Mouse (Mus musculus) neutrophil, adult 5-6 weeks (primary cell): ENCODE measurements around the gene Lingo3. TPM values are rescaled to one million over a fixed set of nuclear protein-coding genes. Genes with fewer than 3 reads are reported as not detected.
"Not testable (repeated sequence)": the region's sequence is repeated elsewhere in the genome, so short reads cannot be mapped to it uniquely, and the experiment has no call there.

Experiments
- ATAC-seq: fragments of 151-379, 151-347 bp; 2 replicates; pipeline ENCODE4 v1.8.0; 2017; ENCODE audit warnings: mild to moderate bottlenecking, moderate TSS enrichment; ENCODE audit not compliant: insufficient number of reproducible peaks, poor library complexity, low FRiP score, severe bottlenecking; ENCODE audit errors: extremely low read depth
- total RNA-seq: library from RNA; stranded (forward); fragments of 200-1000 nt; gene quantifications from 2 replicates; pipeline ENCODE4 v1.2.3, GENCODE M21; 2017

The Lingo3 gene
- total RNA-seq, 1 experiment from 2014 or later = not detected

DNA sequence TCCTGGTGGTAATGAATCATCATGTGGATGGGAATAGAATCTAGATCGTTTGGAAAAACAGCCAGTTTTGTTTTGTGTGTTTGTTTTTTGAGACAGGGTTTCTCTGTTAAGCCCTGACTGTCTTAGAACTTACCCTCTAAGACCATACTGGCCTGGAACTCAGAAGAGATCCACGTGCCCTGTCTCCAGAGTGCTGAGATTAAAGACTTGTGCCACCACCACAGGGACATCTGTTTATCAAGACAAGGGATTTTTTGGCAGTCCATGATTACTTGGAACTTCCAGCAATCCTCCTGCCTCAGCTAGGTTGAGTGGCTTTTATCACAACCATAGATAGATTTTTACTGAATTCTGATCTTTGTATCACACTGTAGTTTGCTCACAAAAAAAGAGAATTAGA lies 19.0 kb downstream of the Lingo3 start:
- ATAC-seq = no peak

DNA sequence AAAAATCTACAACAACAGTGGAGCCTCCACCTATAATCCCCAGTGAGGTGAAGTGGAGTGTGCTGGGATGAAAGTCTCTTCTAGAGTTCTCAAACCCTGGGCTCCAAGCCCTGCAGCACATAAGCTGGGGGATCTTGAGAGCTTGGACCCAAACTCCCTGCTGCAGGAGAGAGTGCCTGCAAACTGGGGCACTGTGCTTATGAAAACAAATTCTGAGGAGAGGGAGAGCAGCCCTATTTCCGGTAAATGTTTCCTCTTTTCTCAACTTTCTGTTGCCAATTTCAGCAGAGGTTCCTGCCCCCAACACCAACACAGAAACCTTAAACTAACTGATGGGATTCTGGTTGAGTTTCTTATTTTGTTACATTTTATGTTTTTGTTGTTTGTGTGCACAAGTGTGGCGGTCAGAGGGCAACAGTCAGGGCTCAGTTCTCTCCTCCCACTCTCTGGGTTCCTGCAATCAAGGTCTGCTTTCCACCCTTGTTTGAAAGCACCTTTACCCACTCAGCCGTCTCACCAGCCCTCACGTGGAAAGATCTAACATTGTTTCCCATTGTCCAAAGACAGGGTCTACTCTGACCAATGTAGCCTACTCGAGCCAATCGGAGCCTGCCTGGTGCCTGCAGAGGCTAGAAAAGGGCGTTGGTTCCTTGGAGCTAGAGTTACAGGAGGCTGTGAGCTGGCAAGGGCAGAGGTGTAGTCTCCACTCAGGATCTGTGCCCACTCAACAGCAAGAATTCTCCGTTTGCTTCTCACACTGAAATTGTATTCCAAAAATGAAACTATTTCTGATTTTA lies 19.8 kb downstream of the Lingo3 start:
- no peak for ATAC-seq

DNA sequence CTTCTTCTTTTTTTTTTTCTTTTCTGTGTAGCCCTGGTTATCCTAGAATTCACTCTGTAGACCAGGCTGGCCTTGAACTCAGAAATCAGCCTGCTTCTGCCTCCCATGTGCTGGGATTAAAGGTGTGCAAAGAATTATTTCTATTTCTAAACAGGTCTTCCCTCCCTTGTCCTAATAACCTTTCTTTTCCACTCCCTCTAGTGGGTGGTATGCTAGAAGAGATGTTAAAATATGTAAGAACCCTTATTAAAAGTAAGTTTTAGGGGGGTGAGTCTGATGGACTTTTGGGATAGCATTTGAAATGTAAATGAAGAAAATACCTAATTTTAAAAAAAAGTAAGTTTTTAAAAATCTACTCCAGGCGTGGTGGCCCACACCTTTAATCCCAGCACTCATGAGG lies 20.5 kb downstream of the Lingo3 start:
- no peak for ATAC-seq

DNA sequence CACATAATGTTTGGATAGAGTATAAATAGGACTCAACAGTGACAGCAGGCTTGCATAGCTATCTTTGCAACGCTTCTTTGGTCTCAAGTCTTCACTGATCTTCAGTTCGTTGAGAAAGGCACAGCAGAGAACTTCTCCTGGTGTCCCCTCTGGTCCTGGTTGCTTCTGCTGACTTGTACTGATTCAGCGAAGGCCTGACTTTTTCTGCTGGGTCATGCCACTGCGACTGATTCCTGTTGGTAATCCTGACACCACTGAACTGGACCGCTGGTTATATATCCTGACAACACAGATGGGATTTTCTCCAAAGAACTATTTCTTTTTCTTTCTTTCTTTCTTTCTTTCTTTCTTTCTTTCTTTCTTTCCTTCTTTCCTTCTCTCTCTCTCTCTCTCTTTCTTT lies 21.3 kb downstream of the Lingo3 start:
- ATAC-seq = no peak

DNA sequence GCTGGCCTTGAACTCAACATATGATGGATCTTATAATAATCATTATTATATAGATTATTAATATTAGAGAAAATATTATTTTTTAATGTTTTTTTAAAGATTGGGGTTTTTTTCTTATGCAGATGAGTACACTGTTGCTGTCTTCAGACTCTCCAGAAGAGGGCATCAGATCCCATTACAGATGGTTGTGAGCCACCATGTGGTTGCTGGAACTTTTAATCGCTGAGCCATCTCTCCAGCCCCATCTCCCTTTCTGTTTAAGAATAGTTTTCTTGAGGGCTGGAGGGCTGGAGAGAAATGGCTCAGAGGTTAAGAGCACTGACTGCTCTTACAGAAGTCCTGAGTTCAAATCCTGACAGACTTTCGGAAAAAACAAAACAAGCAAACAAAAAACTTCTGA lies 21.8 kb downstream of the Lingo3 start:
- no peak for ATAC-seq

DNA sequence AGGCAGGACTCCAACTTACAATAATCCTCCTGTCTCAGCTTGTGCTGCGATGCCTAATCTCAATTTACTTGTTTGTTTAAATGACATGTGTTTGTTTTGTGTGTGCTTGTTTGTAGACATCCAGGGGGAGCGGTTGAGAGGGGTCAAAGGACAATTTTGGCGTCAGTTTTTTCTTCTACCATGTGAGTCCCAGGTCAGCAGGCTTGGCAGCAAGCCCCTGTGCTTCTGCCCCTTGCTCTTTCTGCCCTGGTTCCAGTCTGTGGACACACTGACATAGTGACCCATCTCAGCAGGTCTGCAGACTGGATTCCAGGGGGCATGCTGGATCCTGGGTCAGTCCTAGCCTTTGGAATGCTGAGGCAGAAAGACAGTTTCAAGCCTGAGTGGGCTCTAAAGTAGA lies 24.4 kb downstream of the Lingo3 start:
- ATAC-seq = no peak

DNA sequence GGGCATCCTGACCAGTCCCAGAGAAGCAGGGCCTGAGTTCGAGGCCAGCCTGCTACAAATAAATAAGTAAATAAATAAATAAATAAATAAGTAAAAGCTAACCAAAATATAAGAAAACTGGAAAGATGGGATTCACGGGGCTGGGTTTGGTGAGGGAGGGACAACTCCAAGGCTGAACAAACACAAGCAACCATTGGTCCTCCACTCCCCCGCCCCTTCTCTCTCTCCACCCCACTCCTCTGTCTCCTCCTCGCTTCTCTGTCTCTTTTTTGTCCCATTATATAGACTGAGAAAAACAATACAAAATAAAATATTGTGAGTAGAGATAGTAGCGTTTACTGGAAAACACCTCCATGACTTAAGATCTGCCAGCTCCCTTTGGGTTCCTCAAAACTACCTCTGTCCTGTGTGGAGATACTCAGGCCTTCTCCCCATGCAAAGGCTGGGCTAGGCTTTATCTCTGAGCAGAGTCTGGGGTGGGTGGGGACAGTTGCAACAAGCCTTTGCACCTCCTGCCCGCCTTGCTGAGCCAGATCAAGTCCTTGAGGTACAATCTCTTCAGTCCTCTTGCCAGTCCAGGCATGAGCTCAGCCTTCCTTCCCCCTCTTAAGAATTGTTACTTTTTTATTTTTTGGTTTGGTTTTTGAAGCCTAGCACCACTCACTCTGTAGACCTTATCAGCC lies 25.1 kb downstream of the Lingo3 start:
- ATAC-seq = no peak

DNA sequence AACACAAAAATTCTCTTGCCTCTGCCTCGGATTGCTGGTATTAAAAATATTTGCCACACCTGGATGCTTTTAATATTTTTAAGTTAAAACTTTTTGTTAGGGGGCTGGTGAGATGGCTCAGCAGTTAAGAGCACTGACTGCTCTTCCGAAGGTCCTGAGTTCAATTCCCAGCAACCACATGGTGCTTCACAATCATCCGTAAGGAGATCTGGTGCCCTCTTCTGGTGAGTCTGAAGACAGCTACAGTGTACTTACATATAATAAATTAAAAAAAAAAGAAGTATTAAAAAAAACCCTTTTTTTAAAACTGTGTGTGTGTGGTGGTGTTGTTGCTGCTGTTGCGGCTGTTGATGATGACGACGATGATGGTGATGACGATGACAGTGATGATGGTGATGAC lies 25.9 kb downstream of the Lingo3 start:
- ATAC-seq = not testable (repeated sequence)

DNA sequence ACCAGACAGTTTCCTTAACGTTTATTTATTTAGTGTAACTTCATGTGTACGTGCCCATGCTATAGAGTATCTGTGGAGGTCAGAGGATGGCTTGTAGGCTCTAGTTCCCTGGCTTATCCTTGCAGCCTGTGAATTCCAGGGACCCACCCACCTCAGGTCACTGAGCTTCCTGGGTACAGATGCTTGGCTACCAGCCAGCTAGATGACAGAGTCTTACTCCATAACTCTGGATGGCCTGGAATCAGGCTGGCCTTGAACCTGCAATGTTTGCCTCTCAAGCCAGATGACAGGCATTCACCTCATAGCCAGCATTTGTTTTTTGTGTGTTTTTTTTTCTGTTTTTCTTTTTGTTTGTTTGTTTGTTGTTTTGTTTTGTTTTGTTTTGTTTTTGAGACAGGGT lies 26.7 kb downstream of the Lingo3 start:
- no peak for ATAC-seq

DNA sequence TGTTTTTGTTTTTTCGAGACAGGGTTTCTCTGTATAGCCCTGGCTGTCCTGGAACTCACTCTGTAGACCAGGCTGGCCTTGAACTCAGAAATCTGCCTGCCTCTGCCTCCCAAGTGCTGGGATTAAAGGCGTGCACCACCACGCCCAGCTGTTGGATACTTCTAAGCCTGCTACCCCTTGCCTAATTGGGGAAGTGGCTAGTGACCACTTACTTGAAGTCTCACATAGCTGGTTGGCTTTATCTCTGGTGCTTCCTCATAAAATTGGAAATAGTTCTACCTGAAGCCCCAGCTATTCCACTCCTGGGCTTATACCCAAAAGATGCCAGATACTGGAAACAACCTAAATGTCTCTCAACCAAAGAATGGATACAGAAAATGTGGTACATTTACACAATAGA lies 27.5 kb downstream of the Lingo3 start:
- not testable (repeated sequence) for ATAC-seq

DNA sequence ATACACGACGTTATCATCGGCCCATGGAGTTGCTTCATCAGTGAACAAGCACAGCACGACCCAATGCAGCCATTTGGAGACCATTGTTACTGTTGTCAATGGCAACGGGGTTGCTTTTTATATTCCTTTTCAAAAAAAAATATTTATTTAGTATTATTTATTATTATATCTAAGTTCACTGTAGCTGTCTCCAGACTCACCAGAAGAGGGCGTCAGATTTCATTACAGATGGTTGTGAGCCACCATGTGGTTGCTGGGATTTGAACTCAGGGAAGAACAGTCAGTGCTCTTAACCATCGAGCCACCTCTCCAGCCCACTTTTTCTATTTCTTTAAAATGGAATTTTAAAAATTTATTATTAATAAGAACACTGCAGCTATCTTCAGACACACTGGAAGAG lies 29.0 kb downstream of the Lingo3 start:
- ATAC-seq = no peak

DNA sequence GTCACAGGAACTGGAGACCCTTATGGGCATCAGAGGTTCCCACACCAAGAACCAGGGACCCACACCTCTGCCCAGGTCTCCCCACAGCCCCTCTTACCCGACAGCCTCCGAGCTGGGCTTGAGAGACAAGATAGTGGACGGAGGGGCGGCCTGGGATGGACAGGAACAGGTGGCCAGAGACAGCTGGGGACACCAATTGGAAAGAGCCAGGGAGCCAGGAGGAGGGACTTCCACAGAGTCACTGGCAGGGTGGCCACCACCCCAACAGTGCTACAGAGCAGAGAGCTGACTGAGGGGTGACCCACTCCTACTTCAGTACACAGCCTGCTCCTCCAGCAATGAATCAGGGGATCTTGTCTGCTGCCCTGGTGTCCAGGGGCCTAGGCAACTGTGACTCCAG lies 30.5 kb downstream of the Lingo3 start, which contains the start of gene Jsrp1:
Gene Jsrp1 (minus strand): TSS at position 133 of the 400 bp plus-strand sequence.
- ATAC-seq = no peak

DNA sequence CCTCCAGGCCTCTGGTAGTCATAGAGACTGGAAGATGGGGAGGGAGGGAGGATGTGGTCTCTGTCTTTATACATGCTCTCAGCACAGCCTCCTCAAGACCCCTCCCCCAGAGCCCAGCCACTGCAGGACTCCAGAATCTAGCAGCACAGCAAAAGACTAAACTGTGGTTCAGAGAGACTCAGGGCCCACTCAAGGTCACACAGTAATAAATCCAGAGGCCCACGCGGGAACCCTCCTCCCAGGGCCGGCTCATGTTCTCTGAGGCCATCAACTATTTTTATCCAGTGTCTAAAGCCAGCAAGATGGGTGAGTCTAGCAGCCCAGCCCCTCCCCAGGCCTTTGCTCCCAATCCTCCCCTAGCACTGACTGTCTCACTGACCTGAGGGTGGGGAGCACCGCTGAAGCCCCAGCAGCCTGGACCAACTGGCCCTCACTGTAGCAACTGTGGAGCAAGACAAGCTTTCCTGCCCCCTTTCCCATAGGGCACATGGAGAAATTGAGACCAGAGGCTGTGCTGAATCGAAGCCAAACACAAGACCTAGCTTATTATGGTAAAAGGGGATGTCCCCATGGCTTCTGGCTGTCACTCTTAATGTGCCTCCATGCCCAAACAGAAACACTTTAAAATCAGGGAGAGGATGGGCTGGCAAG lies 31.3 kb downstream of the Lingo3 start:
- ATAC-seq = no peak

DNA sequence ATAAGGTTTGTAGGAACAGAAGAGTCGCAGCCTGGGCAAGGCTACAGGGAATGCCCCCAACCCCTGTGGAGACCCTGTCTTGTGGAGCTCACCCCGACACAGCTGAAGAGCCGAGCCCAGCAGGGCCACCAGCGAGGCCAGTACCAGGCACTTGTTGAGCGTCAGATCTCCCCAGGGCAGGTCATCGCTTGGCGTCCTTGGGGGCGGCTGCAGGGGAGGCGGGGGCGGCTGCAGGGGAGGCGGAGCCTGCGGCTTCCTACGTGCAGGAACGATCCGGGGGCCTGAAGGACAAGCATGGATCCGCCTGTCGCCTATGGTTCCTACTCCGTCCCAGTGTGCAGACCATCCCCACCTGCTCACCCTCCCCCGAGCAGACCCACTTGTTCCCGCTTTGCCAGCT lies 33.8 kb downstream of the Lingo3 start:
- no peak for ATAC-seq

DNA sequence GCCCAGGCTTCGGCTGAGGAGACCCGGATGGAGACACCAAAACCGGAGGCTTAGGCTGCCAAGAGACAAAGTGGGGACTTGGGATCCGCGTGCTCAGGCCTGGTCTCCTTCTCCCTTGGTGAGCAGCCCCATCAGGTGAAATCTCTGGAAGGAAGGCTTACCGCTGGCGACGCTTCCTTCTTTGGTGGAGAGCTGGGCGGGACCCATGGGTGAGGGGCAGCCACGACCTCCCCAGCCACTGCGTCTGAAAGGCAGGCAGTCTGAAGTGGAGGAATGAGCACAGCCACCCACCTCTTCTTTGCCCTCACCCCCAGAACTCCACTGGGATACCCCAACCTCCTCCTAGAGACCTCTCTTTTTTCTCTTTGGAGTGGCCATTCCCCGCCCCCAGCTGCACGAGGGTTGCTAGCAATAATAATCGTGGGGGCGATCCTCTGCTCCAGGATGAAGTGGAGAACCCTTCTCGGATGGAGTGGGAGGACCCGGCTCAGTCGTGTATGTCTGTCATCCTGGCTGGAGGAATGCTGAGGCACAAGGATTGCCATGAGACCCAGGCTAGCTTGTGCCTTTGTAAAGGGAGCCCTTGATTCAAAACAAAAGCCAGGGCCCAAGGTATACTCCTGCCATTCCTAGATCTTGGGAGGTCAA lies 34.7 kb downstream of the Lingo3 start:
- no peak for ATAC-seq

DNA sequence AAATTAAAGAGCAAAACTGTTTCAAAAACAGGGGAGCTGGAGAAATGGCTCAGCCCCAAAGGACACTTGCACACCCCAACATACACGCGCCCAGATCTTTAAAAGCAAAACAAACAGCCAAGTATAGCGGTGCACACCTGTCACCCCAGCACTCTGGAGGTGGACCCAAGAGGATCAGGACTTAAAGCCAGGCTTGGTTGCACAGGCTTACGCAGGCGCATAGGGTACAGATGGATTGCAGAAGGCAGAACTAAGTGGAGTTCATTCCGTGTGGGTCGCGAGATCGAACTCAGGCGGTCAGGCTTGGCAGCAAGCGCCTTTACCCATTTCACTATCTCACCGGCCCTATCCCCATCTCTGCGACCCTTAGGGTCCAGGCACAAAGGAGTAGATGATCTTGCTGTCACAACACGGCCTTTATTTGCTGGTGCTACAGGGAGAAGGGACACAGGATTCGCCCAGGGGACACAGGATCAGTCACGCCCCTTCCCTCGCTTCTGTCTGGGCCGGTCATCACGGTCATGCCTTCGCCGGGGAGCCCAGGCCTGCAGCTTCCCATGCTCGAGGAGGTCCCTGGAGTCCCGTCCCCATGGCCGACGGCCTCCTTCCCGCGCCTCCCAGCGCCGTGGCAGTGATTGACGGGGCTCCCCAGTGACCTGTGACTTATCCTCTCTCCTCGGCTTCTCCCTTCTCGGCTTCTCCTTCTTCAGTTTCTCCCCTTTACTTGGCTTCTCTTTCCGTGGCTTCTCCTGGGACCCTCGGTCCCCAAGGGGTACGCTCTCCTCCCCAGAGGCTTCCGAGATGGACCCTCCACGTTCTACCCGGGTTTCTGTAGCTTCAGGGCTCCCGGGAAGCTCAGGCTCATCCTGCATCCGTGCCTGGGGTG lies 35.5 kb downstream of the Lingo3 start:
- ATAC-seq = no peak

DNA sequence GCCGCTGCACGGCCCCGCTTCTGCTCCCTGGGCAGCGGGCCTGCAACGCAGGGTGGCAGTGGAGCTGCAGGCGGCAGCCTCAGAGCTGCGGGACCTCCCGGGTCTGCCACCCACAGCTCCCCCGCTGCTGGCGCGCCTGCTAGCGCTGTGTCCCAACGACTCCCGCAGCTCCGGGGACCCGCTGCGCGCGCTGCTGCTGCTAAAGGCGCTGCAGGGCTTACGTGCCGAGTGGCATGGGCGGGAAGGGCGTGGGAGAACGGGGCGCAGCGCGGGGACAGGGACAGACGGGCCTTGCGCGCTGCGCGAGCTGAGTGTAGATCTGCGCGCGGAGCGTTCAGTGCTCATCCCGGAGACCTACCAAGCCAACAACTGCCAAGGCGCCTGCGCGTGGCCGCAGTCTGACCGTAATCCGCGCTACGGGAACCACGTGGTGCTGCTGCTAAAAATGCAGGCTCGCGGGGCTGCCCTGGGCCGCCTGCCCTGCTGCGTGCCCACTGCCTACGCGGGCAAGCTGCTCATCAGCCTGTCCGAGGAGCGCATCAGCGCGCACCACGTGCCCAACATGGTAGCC lies 36.7 kb downstream of the Lingo3 start:
- ATAC-seq = peak; percentile 7; the same call in 1 of the 2 replicates

DNA sequence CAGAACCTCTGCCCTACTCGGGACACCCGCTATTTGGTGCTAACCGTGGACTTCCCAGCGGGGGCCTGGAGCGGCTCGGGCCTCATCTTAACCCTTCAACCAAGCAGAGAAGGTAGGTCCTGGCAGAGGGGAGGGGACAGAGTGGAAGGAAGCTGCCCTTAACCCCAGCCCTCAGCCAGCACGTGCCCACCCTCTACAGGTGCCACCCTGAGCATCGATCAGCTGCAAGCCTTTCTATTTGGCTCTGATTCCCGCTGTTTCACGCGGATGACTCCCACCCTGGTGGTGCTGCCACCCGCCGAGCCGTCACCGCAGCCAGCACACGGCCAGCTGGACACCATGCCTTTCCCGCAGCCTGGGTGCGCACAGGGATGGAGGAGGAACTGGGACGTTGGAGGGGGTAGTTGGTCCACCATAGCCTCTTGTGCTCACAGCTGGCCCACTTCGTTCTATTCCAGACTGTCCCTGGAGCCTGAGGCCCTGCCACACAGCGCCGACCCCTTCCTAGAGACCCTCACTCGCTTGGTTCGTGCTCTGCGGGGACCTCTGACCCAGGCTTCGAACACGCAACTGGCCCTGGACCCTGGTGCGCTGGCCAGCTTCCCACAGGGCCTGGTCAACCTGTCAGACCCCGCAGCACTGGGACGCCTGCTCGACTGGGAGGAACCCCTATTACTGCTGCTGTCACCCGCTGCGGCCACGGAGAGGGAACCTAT lies 37.3 kb downstream of the Lingo3 start:
- ATAC-seq = no peak
